Mouse (Mus musculus): ENCODE measurements around the gene Fbxl7. TPM values are rescaled to one million over a fixed set of nuclear protein-coding genes. Genes with fewer than 3 reads are reported as not detected.

Gene Fbxl7
- total and polyA plus RNA-seq, 3 experiments, result not detected

DNA sequence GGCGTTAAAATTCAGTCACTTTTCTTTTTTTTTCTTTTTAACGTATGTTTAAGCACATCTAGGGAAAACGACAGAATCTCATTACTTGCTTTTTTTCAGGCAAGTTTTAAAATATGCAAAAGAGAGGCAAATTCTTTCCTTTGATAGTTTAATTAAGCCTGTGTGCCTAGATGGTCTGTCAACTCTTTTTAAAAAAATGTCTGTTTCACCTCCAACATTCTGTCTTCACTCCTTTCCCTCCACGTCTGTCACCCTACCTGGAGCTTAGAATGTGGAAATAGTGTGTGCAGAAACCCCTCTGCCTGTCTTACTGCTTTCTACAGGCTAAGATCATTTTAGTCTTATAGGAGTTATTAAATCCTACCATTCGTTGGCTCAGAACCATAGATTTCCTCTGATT is 179.7 kb downstream of the Fbxl7 start:
- H3K4me3 ChIP-seq (replicated peaks in 1 of 3; ENCODE audit: low read depth in 2 of 3, low read length in 2 of 3, poor library complexity in 1 of 3), result no peak overlapping the region
- no peak overlapping the region for H3K27ac ChIP-seq (ENCODE audit: insufficient read depth, low read depth)
- in situ Hi-C loops (cut with MboI; ENCODE audit: low pct_ligation_motif_present, low pct_unique_long_range_greater_than_20kb, low sequenced_read_pairs) (no loop called here), dilution Hi-C loops (cut with MboI; ENCODE audit: extremely low pct_ligation_motif_present, extremely low pct_unique_long_range_greater_than_20kb, low sequenced_read_pairs) (no loop called here)
- no peak for DNase-seq (ENCODE audit: extremely low read depth)
- H3K27me3 ChIP-seq (replicated peaks), result no peaks in the 10 kb centered on the region
- TF ChIP-seq ETS1 (conservative IDR thresholded peaks at IDR 0.05; ENCODE audit: low read depth, low read length) (no peak), JUND (conservative IDR thresholded peaks at IDR 0.05; ENCODE audit: low read depth, low read length) (no peak), RCOR1 (conservative IDR thresholded peaks at IDR 0.05; ENCODE audit: low read depth, low read length) (no peak), MAZ (IDR thresholded peaks at IDR 0.05; ENCODE audit: low read depth, low read length) (no peak), ELF1 (IDR thresholded peaks at IDR 0.05; ENCODE audit: low read depth, low read length) (no peak), CHD1 (IDR thresholded peaks at IDR 0.05; ENCODE audit: low read depth, low read length) (no peak), UBTF (IDR thresholded peaks at IDR 0.05; ENCODE audit: low read depth, low read length) (no peak), TBP (conservative IDR thresholded peaks at IDR 0.05; ENCODE audit: low read depth, low read length) (no peak), SMC3 (IDR thresholded peaks at IDR 0.05; ENCODE audit: low read depth, low read length) (no peak), USF2 (conservative IDR thresholded peaks at IDR 0.05; ENCODE audit: low read depth, low read length) (no peak)
- H3K36me3 ChIP-seq (replicated peaks in 1 of 2; ENCODE audit: control insufficient read depth in 1 of 2, insufficient read depth in 1 of 2, low read length in 1 of 2), result no peaks in the 10 kb centered on the region
- no peak overlapping the region for H3K9ac ChIP-seq (ENCODE audit: insufficient read depth, low read depth)
- H3K4me2 ChIP-seq (ENCODE audit: insufficient read depth, low read depth, poor library complexity, severe bottlenecking), result no peak overlapping the region
- H3K9me3 ChIP-seq (replicated peaks; ENCODE audit: low read length), result no peaks in the 10 kb centered on the region
- H3K4me1 ChIP-seq (ENCODE audit: control insufficient read depth in 1 of 2, insufficient read depth in 2 of 2), result peaks cover 0 to 11% of the 10 kb centered on the region in 2 experiments; a peak in 2 of 4 replicates
- no peaks in the 10 kb centered on the region for H3K79me2 ChIP-seq (replicated peaks; ENCODE audit: control insufficient read depth, extremely low read depth, insufficient read depth, poor library complexity, severe bottlenecking)

DNA sequence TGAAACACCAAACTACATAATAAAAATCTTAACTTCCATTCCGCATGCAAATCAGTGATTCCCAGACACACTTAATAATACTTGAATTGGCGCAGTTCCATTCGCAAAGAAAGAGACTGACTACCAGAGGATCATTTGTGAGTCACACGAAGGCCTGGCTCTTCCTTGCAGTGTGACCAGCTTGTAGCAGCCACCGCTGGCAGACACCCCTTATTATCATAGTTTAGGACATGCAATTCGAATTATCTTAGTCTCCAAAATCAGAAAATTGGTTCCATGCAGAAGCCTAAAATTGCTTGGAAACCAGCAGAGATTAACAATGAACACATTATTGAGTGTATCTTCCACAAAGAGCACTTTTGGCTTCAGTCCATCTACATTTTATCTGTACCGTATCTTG is 183.1 kb downstream of the Fbxl7 start:
- Histone ChIP-seq H3K27me3 (replicated peaks) (no peaks in the 10 kb centered on the region), H3K79me2 (replicated peaks; ENCODE audit: control insufficient read depth, extremely low read depth, insufficient read depth, poor library complexity, severe bottlenecking) (no peaks in the 10 kb centered on the region), H3K9me3 (replicated peaks; ENCODE audit: low read length) (no peaks in the 10 kb centered on the region), H3K36me3 (replicated peaks in 1 of 2; ENCODE audit: control insufficient read depth in 1 of 2, insufficient read depth in 1 of 2, low read length in 1 of 2) (no peaks in the 10 kb centered on the region), H3K27ac (ENCODE audit: insufficient read depth, low read depth) (no peak overlapping the region), H3K4me1 (ENCODE audit: control insufficient read depth in 1 of 2, insufficient read depth in 2 of 2) (peaks cover 0 to 3% of the 10 kb centered on the region in 2 experiments; a peak in 2 of 4 replicates), H3K4me3 (replicated peaks in 1 of 3; ENCODE audit: low read depth in 2 of 3, low read length in 2 of 3, poor library complexity in 1 of 3) (no peak overlapping the region), H3K9ac (ENCODE audit: insufficient read depth, low read depth) (no peak overlapping the region), H3K4me2 (ENCODE audit: insufficient read depth, low read depth, poor library complexity, severe bottlenecking) (no peak overlapping the region)
- no peak for DNase-seq (ENCODE audit: extremely low read depth)
- dilution Hi-C loops (cut with MboI; ENCODE audit: extremely low pct_ligation_motif_present, extremely low pct_unique_long_range_greater_than_20kb, low sequenced_read_pairs) (no loop called here), in situ Hi-C loops (cut with MboI; ENCODE audit: low pct_ligation_motif_present, low pct_unique_long_range_greater_than_20kb, low sequenced_read_pairs) (no loop called here)
- no peak for TF ChIP-seq ZKSCAN1 (IDR thresholded peaks at IDR 0.05; ENCODE audit: borderline replicate concordance, low read depth, low read length)

DNA sequence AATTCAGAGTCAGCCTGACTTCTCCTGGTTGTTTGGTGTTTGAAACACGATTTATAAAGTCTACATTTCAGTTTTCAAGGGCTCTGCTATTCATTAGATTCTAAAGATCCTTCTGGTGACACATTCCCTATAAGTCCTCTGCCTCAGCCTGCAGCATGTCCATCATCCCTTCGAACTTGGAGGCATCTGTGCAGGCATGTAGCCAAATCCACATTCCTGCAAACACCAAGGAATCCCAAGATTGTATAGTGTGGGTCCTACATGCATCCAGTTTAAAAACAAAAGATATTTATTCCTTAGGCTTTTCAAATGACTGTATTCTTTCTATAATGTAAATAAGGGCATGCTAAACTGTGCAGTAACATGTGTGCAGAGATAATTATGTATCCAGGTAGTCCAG is 190.4 kb downstream of the Fbxl7 start:
- Histone ChIP-seq H3K9ac (ENCODE audit: insufficient read depth, low read depth) (no peak overlapping the region), H3K9me3 (replicated peaks; ENCODE audit: low read length) (no peaks in the 10 kb centered on the region), H3K4me1 (ENCODE audit: control insufficient read depth in 1 of 2, insufficient read depth in 2 of 2) (no peaks in the 10 kb centered on the region), H3K4me3 (replicated peaks in 1 of 3; ENCODE audit: low read depth in 2 of 3, low read length in 2 of 3, poor library complexity in 1 of 3) (no peak overlapping the region), H3K27ac (ENCODE audit: insufficient read depth, low read depth) (no peak overlapping the region), H3K79me2 (replicated peaks; ENCODE audit: control insufficient read depth, extremely low read depth, insufficient read depth, poor library complexity, severe bottlenecking) (no peaks in the 10 kb centered on the region), H3K4me2 (ENCODE audit: insufficient read depth, low read depth, poor library complexity, severe bottlenecking) (no peak overlapping the region), H3K27me3 (replicated peaks) (no peaks in the 10 kb centered on the region), H3K36me3 (replicated peaks in 1 of 2; ENCODE audit: control insufficient read depth in 1 of 2, insufficient read depth in 1 of 2, low read length in 1 of 2) (no peaks in the 10 kb centered on the region)
- DNase-seq (ENCODE audit: extremely low read depth), result no peak
- TF ChIP-seq POLR2AphosphoS2 (IDR thresholded peaks at IDR 0.05; ENCODE audit: low read depth, low read length), result no peak
- no peak for TF ChIP-seq JUN (IDR thresholded peaks at IDR 0.05; ENCODE audit: insufficient read depth, low read depth, low read length)
- no peak for TF ChIP-seq KAT2A (IDR thresholded peaks at IDR 0.05; ENCODE audit: insufficient replicate concordance, low read length)
- no peak for TF ChIP-seq ZNF384 (IDR thresholded peaks at IDR 0.05; ENCODE audit: low read depth, low read length)
- no peak for TF ChIP-seq CHD1 (IDR thresholded peaks at IDR 0.05; ENCODE audit: low read depth, low read length)
- in situ Hi-C loops (cut with MboI; ENCODE audit: low pct_ligation_motif_present, low pct_unique_long_range_greater_than_20kb, low sequenced_read_pairs) (no loop called here), dilution Hi-C loops (cut with MboI; ENCODE audit: extremely low pct_ligation_motif_present, extremely low pct_unique_long_range_greater_than_20kb, low sequenced_read_pairs) (no loop called here)

Data from CH12.LX (cell line).